Mouse (Mus musculus) heart, adult 8-10 months (tissue): Measurements from ENCODE around the gene Dedd2. TPM values are rescaled to one million over a fixed set of nuclear protein-coding genes. Genes with fewer than 3 reads are reported as not detected.
A peak's percentile ranks its signal among the peaks of the same experiment; 100 is the strongest.

Experiments
- DNase-seq: peaks from one replicate; pipeline ENCODE4 v3.0.0; 2022; ENCODE audit warnings: low spot score
- total RNA-seq, 4 experiments: library from RNA; stranded (reverse); gene quantifications; 2 replicates each; pipeline ENCODE4 v1.2.4; 2022

Dedd2 gene
- total RNA-seq, 4 experiments from 2014 or later, result 14.0 to 23.0 (median 17.2) TPM

GRCm38 (mm10) chr7:25246079-25246758 is 25.8 kb upstream of the Dedd2 start:
- no peak for DNase-seq

- DNase-seq, result no peak
These were observed 24.4 kb upstream of the Dedd2 start for GRCm38 (mm10) chr7:25244562-25245369.

- DNase-seq, result no peak
These were observed 22.9 kb upstream of the Dedd2 start for GRCm38 (mm10) chr7:25243361-25243760.

- DNase-seq, result peak; percentile 62
These were observed 20.6 kb upstream of the Dedd2 start for GRCm38 (mm10) chr7:25241062-25241461.

GRCm38 (mm10) chr7:25240631-25241030 is 20.2 kb upstream of the Dedd2 start:
- no peak for DNase-seq

GRCm38 (mm10) chr7:25238829-25239623 is 18.6 kb upstream of the Dedd2 start:
- peak; percentile 91 for DNase-seq

- peak; percentile 95 for DNase-seq
These were observed 17.7 kb upstream of the Dedd2 start for GRCm38 (mm10) chr7:25238015-25238706.

GRCm38 (mm10) chr7:25237249-25238014 is 17.0 kb upstream of the Dedd2 start, which contains the start of gene Gsk3a:
Gene Gsk3a (minus strand): TSS chr7:25237851.
- DNase-seq, result peak; percentile 98

- DNase-seq, result no peak
These were observed 15.1 kb upstream of the Dedd2 start for GRCm38 (mm10) chr7:25235526-25235925.

- no peak for DNase-seq
These were observed 12.6 kb upstream of the Dedd2 start for GRCm38 (mm10) chr7:25233061-25233460.

GRCm38 (mm10) chr7:25232101-25232648 is 11.8 kb upstream of the Dedd2 start:
- no peak for DNase-seq

- DNase-seq, result no peak
These were observed 10.4 kb upstream of the Dedd2 start for GRCm38 (mm10) chr7:25230690-25231285.

GRCm38 (mm10) chr7:25227523-25228300 is 7.3 kb upstream of the Dedd2 start:
- DNase-seq, result no peak

- DNase-seq, result no peak
These were observed 2.0 kb upstream of the Dedd2 start for GRCm38 (mm10) chr7:25222275-25222967.

GRCm38 (mm10) chr7:25221102-25221883 is 878 bp upstream of the Dedd2 start, which contains the start of gene Zfp526:
Gene Zfp526 (plus strand): TSS chr7:25221425.
- peak; percentile 98 for DNase-seq

GRCm38 (mm10) chr7:25219756-25220456 is 509 bp downstream of the Dedd2 start:
- DNase-seq, result peak; percentile 98

- no peak for DNase-seq
These were observed 1.0 kb downstream of the Dedd2 start for GRCm38 (mm10) chr7:25219416-25219750.
